Mouse (Mus musculus) NIH3T3 (cell line): Measurements from ENCODE around the gene Tmem233.

Experiments used
- DNase-seq: peaks from one replicate; pipeline ENCODE4 v3.0.0-alpha.2; 2012; ENCODE audit warnings: low read depth

Gene Tmem233

DNA sequence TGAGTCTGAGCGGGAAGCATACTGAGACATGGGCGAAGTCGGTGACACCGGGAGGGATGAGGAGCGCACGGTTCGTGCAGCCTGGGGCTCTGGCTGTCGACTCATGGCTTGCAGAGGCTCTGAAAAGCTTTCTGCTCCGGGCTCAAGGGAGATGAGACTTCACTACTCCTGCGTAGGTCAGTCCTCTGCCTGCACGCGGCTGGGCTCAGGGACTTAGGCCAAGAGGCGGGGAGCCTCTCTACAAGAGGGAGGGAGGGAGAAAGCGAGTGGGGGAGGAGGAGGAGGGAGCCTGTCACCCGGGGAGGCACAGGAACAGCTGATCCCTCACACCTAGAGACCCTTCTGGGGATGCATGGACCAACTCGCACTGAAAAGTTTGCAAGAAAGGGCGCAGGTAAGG, at the start of gene Tmem233:
Gene Tmem233 (minus strand): TSS at position 164 of the 400 bp plus-strand sequence.
- DNase-seq = no peak

DNA sequence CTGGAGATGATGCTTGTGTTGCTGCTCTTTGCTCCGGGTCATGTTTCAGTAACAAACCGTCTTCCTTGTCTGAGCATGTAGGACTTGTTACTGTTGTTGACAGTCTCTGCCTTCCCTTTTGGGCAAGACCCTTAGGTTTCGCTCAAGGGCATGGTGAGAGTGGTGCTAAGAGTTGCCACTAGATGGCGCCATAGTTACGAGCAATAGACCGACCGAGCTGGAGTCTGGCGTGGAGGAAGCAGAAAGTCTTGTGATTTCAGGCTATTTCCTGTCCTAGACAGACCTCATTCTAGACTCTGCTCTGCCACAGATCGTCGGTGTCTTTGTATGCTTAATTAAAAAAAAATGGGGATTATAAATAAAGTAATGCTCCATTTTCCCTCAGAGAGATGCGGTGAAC, 40.3 kb upstream of the Tmem233 start:
- peak; percentile 93 for DNase-seq

GRCm38 (mm10) chr5:116116567-116116966, 33.5 kb upstream of the Tmem233 start:
- DNase-seq = peak; percentile 52

DNA sequence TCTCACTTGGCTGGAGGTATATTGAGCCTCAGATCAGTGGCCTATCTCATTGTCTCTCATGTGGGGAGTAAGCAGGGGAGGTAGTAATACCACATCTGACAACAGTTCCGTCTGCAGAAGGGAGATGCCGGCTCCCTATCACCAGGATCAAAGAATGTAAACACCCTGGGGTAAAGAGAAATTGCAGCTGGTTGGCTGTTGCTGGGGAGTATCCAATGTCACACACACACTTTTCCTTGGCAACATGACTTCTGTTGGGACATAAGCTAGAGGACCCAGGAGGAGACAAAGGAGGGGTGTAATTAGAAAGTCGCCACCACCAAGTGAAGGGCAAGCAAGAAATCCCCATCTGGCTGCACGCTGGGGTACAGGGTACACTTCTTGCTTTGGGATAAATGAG, 33.1 kb upstream of the Tmem233 start:
- no peak for DNase-seq

GRCm38 (mm10) chr5:116115071-116115834, 32.2 kb upstream of the Tmem233 start:
- DNase-seq = no peak

GRCm38 (mm10) chr5:116108651-116109050, 25.6 kb upstream of the Tmem233 start:
- DNase-seq = no peak

DNA sequence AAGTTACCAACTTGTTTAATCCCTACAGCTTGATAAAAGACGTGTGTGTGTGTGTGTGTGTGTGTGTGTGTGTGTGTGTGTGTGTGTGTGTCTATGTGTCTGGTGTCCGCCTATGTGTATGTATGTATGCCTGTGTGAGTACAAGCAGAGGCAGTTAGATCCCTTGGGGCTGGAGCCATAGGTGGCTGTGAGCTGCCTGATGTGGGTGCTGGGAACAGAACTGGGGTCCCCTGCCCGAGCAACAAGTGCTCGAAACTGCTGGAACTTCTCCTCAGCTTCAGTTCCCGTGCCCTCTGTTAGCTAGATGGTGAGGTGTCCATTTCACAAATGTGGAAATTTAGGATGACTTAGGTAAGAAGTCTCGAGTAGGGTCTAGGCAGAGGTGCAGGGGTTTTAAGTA, 1.2 kb upstream of the Tmem233 start:
- DNase-seq = no peak

- no peak for DNase-seq
These were observed 673 bp downstream of the Tmem233 start for GRCm38 (mm10) chr5:116082241-116082900.

GRCm38 (mm10) chr5:116081616-116082015, 1.4 kb downstream of the Tmem233 start:
- no peak for DNase-seq

- no peak for DNase-seq
These were observed 2.3 kb downstream of the Tmem233 start for GRCm38 (mm10) chr5:116080736-116081135.

DNA sequence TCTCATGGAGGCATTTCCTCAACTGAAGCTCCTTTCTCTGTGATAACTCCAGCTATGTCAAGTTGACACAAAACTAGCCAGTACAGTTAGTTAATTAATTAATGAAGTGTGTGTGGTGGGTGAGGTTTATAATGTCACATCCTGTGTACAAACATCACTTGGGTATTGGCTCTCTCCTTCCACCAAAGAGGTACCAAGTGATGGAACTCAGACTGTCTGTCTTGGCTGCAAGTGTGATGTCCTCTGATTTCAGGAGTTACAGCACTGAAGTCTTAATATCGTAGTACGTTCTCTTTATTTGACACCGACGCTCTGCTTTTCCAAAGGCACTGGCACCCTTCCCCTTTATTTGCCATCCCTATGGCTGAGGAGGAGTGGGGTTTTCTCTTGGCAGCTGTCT, 13.4 kb downstream of the Tmem233 start:
- DNase-seq = no peak

- DNase-seq = no peak
These were observed 30.2 kb downstream of the Tmem233 start for GRCm38 (mm10) chr5:116052826-116053225.

- DNase-seq = no peak
These were observed 30.9 kb downstream of the Tmem233 start for GRCm38 (mm10) chr5:116052171-116052570.

GRCm38 (mm10) chr5:116049821-116050220, 33.2 kb downstream of the Tmem233 start:
- DNase-seq = no peak

DNA sequence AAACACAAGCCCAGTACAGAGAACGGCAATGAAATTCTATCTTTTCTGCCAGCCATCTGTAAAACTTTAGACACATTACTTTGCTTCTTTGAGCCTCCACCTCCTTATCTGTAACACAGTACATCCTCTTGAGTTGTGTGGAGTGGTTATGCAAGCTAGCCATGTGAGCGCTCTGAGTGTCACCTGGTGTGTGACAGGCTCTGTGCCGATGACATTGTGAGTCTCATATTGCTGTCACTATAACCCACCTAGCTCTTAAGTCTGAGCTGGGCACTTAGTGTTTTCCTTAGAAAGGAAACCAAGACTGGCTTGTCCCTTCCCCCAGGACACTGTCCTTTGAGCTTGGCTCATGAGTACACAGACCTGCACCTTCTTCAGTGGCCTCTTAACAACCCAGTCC, 34.7 kb downstream of the Tmem233 start:
- no peak for DNase-seq

GRCm38 (mm10) chr5:116046246-116046645, 36.8 kb downstream of the Tmem233 start:
- no peak for DNase-seq

DNA sequence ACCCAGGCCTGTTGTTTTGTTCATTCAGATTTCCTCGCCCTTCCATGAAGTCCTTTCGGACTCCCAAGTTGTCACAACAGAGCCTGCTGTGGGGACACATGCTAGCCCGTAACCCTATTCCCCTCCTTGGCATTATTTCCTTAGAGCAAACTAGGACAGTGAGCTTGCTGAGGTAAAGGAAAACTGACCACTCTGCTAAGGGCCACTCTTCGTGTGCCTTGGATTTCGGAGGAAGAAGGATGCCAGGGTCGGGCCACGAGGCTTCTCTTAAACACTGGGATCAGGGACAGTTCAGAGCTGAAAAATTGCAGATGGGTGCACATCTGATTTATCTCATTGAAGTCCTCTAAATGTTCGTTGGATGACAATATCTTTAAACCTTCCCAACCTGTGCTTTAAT, 37.5 kb downstream of the Tmem233 start:
- DNase-seq = no peak

DNA sequence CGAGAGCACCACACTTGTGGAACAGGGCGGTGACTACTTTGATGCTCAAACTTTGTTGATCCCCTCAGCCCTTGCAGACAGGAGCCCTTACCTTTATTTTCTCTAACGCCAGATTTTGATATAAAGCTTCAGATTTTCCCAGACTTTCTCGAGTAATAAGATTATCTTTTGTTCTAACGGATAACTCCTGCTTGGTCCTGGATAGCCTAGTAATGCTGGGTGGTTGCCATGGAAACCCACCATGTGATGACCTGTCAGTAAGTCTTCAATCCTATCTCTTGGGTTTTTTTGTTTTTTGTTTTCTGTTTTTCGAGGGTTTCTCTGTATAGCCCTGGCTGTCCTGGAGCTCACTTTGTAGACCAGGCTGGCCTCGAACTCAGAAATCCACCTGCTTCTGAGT, 40.8 kb downstream of the Tmem233 start:
- DNase-seq = no peak

DNA sequence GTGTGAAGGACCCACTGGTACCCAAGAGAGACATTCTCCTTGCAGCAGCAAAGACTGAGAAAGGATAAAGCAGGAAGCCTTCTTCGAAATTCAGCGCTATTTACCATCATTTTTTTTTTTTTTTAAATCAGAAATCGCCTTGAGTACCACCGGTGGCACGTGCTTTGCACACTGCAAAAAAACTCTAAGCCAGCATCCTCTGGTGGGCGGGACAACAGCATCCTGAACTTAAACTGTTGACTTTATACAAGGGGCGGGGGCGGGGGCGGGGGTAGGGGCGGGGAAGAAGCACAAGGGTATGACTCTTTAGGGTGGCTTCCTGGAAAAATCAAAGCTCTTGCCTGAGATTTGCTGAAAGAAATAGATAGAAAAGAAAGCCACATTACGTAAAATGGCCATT, 43.3 kb downstream of the Tmem233 start:
- DNase-seq = no peak

- DNase-seq = no peak
These were observed 45.3 kb downstream of the Tmem233 start for GRCm38 (mm10) chr5:116037731-116038130.

GRCm38 (mm10) chr5:116036465-116036864, 46.6 kb downstream of the Tmem233 start:
- DNase-seq = no peak

- peak; percentile 86 for DNase-seq
These were observed 51.9 kb downstream of the Tmem233 start for GRCm38 (mm10) chr5:116031190-116031577.

GRCm38 (mm10) chr5:116030566-116031189, 52.4 kb downstream of the Tmem233 start:
- no peak for DNase-seq
